Mouse (Mus musculus): ENCODE measurements around the gene 4933427I04Rik.
A peak's percentile ranks its signal among the peaks of the same experiment; 100 is the strongest.

Gene 4933427I04Rik

DNA sequence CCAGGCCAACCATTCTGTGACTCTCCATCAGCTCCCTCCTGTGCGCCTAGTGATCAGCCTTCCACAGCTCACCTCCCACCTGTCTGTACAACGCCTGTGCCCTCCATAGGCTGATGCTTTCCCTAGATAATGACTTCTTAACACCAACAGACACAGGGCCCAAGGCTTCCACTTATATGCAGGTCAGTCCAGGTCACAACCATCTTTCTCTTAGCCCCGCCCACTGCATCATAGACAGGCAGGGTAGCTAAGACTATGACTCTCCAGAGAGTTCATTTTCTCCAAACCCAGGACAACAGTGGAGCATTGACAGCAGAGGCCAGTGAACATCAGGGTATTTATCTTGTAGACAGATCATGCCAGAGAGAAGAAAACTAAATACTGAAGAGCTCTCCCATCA is at the start of gene 4933427I04Rik:
4933427I04Rik (plus strand) TSS at position 301 of the 400 bp plus-strand sequence.
- DNase-seq (ENCODE audit: low spot score in 2 of 2): no peak

DNA sequence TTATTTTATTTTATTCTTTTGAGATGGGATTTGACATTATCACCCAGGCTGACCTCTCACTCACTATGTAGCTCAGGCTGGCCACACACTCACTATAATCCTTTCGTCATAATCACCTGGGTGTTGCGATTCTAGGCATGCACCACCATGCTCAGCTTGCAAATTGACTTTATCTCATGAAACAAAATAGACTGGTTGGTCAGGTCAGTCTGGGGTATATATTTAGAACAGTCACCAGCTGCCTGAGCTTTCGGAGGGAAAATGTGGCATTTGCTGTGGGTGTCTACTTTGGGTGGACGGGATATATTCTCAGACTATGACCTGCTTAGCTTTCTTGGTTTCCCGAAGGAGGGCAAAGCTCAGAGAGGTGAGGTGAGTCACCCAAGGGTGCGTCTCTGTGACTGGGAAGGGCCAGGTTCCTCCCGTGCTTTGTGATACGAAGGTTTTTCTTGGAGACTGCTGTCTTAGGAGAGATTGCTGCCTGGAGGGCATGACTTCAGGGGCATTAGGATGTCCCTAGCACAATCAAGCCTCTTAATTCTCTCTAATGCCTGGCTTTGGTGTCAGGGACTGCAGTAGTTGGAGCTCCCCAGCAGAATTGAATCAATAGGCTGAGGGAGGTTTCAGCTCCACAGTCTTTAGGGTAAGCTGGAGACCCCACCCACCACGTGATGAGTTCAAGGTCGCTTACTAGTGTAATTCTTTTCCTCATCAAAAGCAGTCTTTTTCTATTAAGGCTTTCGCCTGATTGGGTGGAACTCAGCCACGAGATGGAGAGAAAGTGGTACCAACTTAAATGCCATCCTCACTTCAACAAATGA is 48.8 kb upstream of the 4933427I04Rik start:
- DNase-seq (ENCODE audit: low spot score in 2 of 2): no peak

DNA sequence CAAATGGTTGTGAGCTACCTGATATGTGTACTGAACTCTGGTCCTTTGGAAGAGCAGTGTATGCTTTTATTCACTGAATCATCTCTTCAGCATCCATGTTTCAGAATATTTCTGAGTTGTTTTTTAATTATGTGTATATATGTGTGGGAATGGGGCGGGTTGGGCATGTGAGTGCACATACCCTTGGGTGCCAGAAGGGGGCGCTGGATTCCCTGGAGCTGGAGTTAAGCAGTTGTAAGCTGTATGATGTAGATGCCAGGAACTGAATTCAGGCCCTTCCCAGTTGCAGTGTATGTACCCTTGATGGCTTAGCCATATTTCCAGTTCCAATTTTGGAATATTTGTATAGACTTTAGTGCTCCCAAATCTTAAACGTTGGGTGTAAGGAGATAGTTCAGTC is 47.0 kb upstream of the 4933427I04Rik start:
- DNase-seq (ENCODE audit: low spot score in 2 of 2): no peak

DNA sequence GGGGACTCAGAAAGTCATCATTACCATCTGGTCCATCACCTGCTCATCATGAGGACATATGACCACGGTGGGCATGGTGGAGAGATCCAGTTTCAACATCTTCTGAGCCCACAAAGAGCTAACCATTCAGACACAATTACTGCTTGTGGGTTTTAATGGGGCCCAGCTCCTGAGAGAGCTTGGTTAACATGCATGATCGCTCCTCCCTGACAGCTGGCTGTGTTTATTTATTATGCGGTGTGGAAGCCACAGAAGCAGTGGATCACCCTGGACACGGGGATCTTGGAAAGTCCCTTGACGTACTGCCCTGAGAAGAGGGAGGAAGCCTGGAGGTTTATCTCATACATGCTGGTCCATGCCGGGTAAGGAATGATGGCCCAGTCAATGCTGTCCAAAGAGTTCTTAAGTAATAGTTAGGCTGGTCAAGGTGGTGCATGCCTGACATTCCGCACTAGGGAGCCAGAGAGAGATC is 45.4 kb upstream of the 4933427I04Rik start:
- no peak for DNase-seq (ENCODE audit: low spot score in 2 of 2)

DNA sequence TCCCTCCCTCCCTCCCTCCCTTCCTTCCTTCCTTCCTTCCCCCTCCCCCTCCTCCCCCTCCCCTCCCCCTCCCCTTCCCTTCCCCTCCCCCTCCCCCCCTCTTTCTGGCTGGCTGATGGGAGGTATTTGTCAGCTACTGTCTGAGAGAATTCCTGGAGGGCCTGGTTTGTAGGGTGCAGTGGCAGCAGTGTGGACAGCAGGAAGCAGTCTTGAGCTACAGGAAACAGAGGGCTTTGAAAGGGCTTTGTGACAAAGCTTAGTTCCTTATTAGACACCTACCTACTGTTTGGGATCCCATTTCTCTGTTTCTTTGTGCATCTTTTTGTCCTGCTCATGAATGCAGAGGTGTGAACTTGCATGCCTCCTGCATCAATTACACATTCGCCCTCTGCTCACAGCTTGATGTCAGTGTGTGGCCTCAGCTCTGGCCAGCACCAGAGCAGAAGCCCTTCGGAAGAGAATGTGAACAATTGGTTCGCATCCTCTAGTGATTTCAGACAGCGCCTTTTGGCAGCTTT is 40.3 kb upstream of the 4933427I04Rik start:
- DNase-seq (ENCODE audit: low spot score in 2 of 2): peak in 1 of 2 experiments; percentile 15

DNA sequence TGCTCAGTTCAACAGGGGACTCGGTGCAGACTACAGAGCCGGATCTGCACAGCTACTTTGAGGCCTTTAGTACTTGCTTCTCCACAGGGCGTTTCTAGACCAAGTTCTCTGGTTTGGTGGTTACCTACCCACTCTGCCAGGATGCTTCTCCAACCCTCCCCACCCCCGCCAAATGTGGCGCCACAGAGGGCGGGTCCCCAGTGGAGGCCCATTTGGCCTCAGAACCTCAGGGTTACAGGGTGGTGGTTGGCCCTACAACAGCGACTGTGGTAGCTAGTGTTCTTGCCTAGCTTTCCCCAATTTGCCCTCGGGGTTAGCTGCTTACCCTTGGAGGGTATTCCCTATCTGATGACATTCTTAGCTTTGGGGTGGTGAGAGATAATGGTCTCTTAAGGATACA is 17.4 kb upstream of the 4933427I04Rik start:
- DNase-seq (ENCODE audit: low spot score in 2 of 2): no peak

DNA sequence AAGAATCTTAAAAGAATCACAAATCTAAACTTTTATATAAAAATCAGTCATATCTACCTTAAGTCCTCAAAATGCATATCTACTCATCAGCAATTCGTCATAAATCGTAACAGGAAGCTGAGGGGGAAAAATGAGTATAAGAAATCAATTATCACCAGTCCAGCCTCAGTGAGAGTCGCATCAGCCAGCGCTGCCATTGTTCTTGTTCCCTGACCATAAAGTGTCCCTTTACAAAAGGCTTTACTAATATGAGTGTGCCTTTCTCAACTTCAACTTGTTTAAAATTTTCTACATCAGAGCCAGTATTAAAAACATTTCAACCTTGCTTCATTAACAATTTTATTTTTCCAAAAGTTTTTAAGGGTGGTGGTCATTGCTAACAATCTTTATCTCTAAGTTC is 2.6 kb upstream of the 4933427I04Rik start:
- no peak for DNase-seq (ENCODE audit: low spot score in 2 of 2)

DNA sequence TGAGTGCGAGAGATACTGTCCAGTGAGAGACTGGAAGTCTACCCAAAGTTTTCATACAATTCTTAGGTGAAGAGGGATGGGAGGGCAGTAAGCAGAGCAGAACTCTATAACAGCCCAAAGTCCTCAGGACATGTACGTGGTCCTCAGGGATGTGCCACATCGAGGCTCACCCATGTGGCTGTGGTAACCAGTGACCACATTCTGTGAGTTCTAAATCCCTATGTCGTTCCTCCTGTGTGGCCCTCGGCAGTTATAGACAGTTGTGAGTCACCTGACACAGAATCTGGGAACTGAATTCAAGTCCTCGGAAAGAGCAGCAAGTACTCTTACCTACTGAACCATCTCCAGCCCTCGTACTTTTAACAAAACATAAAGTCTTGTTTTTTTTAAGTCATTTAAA is 1.4 kb upstream of the 4933427I04Rik start:
- no peak for DNase-seq (ENCODE audit: low spot score in 2 of 2)

DNA sequence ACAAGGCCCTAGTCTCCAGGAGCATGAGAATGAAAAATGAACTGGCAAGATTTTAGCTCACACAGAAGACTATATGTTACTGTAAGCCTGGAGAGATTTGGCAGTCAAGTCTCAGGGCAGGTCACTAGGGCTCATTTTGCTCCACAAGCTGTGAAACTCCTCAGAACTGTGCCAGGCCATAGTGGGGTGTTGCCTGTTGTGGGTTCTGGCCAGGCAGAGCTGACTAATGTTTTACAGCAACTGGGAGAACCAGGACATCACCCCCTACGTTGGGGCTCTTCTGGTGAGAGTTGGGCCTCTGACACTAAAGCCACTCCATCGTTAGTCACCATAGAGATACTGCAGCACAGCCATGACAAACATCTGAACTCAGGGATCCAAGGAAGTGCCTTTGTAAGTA is 324 bp downstream of the 4933427I04Rik start:
- no peak for DNase-seq (ENCODE audit: low spot score in 2 of 2)

DNA sequence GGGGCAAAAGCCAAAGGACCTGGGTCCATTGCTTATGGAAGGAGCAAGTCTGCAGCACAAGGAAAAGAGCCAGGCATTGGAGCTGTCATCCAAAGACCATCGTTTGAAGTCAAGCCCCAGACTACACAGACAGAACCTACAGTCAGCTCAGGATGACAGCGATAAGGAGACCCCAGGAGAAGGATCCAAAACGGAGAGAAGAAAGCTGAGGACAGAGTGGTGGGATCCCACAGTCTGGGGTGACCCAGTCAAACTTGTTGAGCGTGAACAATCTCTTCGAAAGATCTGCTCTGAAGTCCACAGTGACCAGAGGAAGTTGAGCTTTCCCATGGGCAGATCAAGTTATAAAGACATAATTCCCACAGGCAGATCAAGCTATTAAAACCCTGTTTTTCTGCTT is 1.1 kb downstream of the 4933427I04Rik start:
- DNase-seq (ENCODE audit: low spot score in 2 of 2): no peak

DNA sequence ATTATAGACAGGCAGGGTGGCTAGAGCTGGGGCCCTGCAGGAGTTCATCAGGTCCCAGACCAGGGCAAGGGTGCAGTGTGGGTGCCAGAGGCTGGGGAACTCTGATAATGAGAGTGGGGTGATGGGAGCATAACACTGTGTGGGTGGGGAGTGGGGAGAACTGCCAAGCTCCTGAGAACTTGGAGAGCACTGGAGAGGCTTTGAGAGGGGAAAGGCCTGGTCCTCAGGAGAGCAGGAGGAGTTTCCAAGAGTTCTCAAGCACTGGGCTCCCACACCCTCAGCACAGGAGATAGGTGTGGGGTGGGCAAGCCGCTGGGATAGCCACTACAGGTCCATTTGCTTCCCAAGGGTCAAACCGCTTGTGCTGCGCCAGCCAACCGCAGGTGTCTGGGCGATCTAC is 34.2 kb downstream of the 4933427I04Rik start:
- no peak for DNase-seq (ENCODE audit: low spot score in 2 of 2)

DNA sequence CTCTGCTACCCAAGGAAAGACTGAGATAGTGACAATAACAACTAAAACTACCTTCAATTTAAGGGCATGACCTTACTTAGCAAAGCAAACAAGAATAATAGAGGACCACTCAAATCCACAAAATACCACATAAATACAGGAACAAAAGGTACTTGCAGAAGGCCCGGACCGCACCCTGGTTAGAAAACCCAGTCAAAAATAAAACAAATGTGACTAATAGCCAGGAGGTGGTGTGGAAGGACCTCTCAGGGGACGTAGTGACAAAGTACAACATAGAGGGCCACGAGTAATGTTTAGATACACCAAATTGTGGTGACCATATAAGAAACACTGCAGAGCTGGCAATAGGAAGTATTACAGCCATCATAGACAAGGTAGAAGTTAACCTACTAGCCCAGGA is 34.8 kb downstream of the 4933427I04Rik start:
- no peak for DNase-seq (ENCODE audit: low spot score in 2 of 2)

DNA sequence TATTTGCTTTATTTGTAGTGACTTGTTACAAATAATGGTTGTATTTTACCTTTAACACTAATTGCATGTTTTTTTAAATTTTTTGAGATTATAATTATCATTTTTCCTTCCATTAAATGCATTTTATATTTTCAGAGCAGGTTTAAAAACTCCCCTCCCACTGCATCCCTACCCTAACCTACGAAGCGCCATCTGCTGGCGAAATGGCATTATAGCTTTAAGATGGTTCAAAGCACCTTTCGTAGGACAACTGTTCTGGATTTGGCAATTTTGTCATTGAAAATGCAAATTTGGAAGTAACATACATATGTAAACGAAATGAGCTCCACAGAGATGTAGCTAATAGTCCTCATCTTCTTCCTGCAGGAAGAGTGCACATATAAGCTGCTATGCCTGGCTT is 39.2 kb downstream of the 4933427I04Rik start:
- peak in 1 of 2 experiments; percentile 43 for DNase-seq (ENCODE audit: low spot score in 2 of 2)

DNA sequence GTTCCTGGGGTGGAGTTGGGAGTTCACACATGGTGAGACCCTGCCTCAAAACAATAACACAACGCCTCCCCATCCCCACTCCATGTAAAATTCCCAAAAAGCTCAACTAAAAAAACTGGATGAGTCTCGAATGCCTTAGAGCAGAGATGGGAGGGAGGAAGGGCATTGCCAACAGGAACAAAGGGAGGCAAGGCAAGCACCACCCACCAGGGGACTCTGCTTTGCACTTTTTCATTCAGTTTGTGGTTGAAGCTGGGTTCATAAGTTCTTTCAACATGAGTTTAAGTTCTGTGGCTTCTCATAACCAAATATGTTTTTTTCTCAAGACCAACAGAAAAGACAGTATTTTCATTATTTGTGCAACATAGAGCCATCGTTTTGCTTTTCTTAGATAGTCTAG is 44.0 kb downstream of the 4933427I04Rik start:
- DNase-seq (ENCODE audit: low spot score in 2 of 2): no peak

DNA sequence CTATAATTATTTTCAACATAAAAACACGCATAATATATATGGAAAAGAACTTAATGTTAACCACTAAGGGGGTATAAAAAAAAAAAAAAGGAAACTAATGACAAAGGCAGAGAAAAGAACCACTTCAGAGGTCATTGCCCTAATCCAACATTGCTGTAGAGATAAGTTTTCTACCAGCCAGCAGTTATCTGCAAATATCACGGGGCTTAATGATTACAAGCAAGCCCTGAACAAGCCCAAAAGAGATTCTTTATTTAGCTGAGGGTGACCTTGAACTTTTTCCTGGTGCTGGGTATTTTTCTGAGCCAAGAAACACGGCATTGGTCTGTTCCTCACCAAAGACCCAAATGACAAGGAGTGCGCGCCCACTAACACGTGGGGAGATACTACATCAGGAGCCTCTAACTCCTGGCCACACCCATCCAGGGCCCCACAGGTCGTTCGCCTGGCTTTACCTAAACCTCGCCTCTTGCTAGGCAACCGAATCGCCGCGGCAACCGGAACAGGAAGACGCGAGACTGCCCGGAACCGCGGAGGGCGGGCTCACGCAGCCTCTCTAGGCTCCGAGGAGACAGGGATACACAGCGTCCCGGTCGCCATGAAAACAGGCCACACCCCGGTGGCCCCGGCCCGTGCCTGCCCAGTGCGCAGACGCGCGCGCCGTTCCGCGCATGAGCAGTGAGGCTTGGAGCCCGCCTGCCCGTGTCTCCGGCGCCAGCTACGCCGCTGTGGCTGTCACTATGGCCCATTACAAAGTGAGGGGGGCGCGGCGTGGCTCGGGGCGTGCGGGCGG is 45.0 kb downstream of the 4933427I04Rik start, which contains the start of gene Mycbp:
Mycbp (plus strand) TSS at position 500 of the 793 bp plus-strand sequence.
- peak; percentile 98 to 99 for DNase-seq (ENCODE audit: low spot score in 2 of 2)

DNA sequence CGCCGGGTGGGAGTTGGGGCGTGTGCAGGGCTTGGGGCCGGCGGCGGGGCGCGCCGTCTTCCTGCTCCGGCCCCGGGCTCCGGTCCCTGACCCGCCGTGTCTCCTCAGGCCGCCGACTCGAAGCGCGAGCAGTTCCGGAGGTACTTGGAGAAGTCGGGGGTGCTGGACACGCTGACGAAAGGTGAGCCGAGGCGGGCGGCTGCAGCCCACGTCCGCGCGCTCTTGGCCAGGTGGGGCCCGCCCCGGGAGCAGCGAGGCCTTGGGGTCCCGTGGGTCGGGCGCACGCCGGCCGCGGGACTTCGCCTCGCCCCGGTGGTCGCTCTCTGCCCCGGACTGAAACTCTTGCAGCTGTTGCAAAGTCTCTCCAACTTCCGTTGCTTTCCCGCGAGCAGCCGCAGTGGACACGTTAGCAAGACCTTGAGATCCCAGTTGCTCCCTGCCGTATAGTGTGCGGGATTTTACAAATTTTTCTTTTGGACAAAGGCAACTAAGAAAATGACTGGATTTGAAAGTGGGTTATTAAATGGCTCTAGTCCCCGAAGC is 45.7 kb downstream of the 4933427I04Rik start:
- no peak for DNase-seq (ENCODE audit: low spot score in 2 of 2)

DNA sequence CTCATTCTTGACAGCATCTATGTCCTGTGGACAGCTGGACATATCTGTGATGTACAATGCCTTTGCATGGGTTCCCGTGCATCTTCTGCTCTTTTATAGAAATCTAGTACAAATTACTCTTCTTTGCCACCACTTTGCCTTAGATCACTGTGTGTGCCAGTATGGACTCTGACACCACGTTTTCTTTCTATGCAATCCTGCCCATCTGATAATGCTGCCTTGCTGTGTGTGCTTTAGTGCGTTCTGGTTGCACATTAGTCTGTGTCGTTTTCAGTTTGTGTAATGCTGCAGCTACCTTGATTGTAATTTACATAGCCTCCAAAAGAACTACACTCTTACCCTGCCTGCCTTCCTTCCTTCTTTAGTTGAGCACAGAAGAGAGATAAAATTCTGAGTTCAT is 52.0 kb downstream of the 4933427I04Rik start:
- no peak for DNase-seq (ENCODE audit: low spot score in 2 of 2)

DNA sequence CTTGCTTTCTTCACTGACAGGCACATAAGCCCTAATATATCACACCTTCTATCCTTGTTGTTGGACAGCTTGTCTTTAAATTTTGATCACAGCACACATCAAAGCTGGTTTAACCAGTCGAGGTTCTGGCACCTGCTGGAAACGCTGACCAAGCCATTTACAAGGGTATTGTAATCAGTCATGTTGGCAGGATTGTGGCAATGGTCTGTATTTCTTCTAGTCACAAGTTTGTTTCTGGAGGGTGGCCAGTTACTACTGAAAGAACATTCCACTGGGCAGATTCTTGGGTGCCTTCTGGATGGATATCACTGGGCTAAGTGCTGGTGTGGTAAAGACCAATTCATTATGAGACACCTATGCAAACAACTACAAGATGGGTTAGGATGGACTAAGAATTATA is 53.0 kb downstream of the 4933427I04Rik start:
- no peak for DNase-seq (ENCODE audit: low spot score in 2 of 2)
